Mouse (Mus musculus) hindbrain, embryonic 16.5 days (tissue): ENCODE results near the gene Gnaq. TPM values are rescaled to one million over a fixed set of nuclear protein-coding genes. Genes with fewer than 3 reads are reported as not detected.
A peak's percentile ranks its signal among the peaks of the same experiment; 100 is the strongest.
"Not testable (repeated sequence)": the region's sequence is repeated elsewhere in the genome, so short reads cannot be mapped to it uniquely, and the experiment has no call there.

Experiments used
- ATAC-seq: fragments of 200-750 bp; cut with Nextera tagmentation; 2 replicates; pipeline ENCODE4 v1.8.0; 2017; ENCODE audit warnings: moderate TSS enrichment, moderate library complexity
- H3K27ac ChIP-seq: fragments of 300-500 bp; sonication (generic); 2 replicates; pipeline ENCODE4 v1.5.1; 2014; ENCODE audit warnings: low read depth, mild to moderate bottlenecking, control low read depth, low read length, moderate library complexity
- H3K27me3 ChIP-seq: fragments of 300-500 bp; sonication (generic); replicated peaks from 2 replicates; pipeline ENCODE4 v1.6.1; 2014; ENCODE audit warnings: low read length; ENCODE audit not compliant: control insufficient read depth, insufficient read depth
- H3K36me3 ChIP-seq: fragments of 300-500 bp; sonication (generic); 2 replicates; pipeline ENCODE4 v1.6.1; 2014; ENCODE audit warnings: mild to moderate bottlenecking, low read length, moderate library complexity, mixed read lengths; ENCODE audit not compliant: control insufficient read depth, insufficient read depth
- H3K4me1 ChIP-seq: fragments of 300-500 bp; sonication (generic); 2 replicates; pipeline ENCODE4 v1.6.1; 2014; ENCODE audit warnings: low read depth, low read length; ENCODE audit not compliant: control insufficient read depth, insufficient read depth
- H3K4me2 ChIP-seq: fragments of 300-500 bp; sonication (generic); 2 replicates; pipeline ENCODE4 v1.6.1; 2014; ENCODE audit warnings: mild to moderate bottlenecking, low read length, control low read depth, moderate library complexity
- H3K4me3 ChIP-seq: fragments of 300-500 bp; sonication (generic); 2 replicates; pipeline ENCODE4 v1.5.1; 2014; ENCODE audit warnings: mild to moderate bottlenecking, low read length, control low read depth, moderate library complexity
- H3K9ac ChIP-seq: fragments of 300-500 bp; sonication (generic); 2 replicates; pipeline ENCODE4 v1.6.1; 2014; ENCODE audit warnings: low read depth, mild to moderate bottlenecking, control low read depth, low read length, moderate library complexity
- H3K9me3 ChIP-seq: fragments of 300-500 bp; sonication (generic); 2 replicates; pipeline ENCODE4 v1.6.1; 2014; ENCODE audit warnings: mild to moderate bottlenecking, low read length, moderate library complexity; ENCODE audit not compliant: control insufficient read depth
- WGBS: fragments of 180-500 bp; shearing (Covaris S2); extraction: QIAGEN DNeasy Blood & Tissue Kit; methylation state at CpG from one replicate; pipeline ENCODE4 v1.1.7; 2014; 5-methylcytosine and 5-hydroxymethylcytosine counted together
- polyA plus RNA-seq: library from polyadenylated mRNA; unstranded; fragments of >200 nt; fragmentation: Nextera tagmentation; extraction: Ambion mirVana; gene quantifications from 2 replicates; pipeline ENCODE4 v1.2.1, GENCODE M21; 2015

The Gnaq gene
- polyA plus RNA-seq, 1 experiment from 2014 or later, result 104 TPM

DNA sequence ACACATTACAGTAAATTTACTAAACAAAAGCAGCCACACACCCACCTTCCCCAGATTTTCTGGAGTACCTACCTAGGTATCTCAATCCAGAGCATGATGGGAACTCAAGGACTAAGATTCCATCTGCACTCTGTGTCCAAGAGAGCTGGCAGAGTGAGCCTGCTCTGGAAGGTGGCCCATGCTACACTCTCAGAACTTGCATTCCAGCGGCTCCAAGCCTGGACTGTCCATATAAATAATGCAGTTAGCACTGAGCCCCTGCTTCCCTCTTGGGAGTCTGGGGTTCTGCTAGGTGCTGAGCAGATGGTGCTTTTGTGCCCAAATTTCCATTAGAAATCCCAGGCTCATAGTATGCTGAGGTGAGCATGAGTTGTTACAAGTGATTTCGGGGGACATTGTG lies 28.1 kb downstream of the Gnaq start:
- ATAC-seq, result peak; percentile 40
- 72% methylated on average over 2 of the region's 2 CpGs for WGBS
- H3K36me3 ChIP-seq, result no peaks in the 10 kb centered on the region; the same call in 1 of the 2 replicates
- H3K27me3 ChIP-seq, result no peaks in the 10 kb centered on the region
- H3K4me3 ChIP-seq, result no peak overlapping the region
- no peak overlapping the region for H3K27ac ChIP-seq
- no peak overlapping the region for H3K9ac ChIP-seq
- peaks cover 9% of the 10 kb centered on the region for H3K4me1 ChIP-seq
- no peak overlapping the region for H3K4me2 ChIP-seq
- no peaks in the 10 kb centered on the region for H3K9me3 ChIP-seq

DNA sequence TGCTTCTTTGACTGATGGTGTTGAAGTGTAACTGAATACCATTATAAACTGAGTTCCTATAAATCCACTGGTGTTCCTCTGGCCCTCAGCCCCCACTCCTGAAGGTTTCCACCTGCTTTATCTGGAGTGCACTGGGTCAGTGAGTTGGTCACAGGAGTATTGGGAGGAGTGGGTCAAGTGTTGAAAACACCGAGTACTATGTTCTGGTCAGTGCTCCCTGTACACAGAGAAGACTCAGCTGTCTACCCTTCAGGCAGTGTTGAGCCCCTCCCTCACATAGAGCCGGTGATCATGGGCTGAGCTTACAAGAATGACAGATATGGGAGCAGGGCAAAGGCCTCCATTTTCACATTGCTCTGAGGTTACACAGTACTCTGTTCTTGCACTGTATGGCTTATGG lies 28.6 kb downstream of the Gnaq start:
- Histone ChIP-seq H3K36me3 (no peaks in the 10 kb centered on the region; the same call in 1 of the 2 replicates), H3K9ac (no peak overlapping the region), H3K9me3 (no peaks in the 10 kb centered on the region), H3K27ac (no peak overlapping the region), H3K27me3 (no peaks in the 10 kb centered on the region), H3K4me2 (no peak overlapping the region), H3K4me1 (peaks cover 9% of the 10 kb centered on the region), H3K4me3 (no peak overlapping the region)
- 88% methylated on average over 2 of the region's 2 CpGs for WGBS
- ATAC-seq, result peak; percentile 47; the same call in 1 of the 2 replicates

DNA sequence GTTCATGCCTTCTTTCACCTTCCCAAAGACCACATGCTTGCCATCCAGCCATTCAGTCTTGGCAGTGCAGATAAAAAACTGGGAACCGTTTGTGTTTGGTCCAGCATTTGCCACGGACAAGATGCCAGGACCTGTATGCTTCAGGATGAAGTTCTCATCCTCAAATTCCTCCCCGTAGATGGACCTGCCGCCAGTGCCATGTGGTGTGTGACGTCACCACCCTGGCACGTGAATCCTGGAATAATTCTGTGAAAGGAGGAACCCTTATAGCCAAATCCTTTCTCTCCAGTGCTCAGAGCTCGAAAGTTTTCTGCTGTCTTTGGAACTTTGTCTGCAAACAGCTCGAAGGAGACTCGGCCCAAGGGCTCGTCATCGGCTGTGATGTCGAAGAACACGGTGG lies 31.8 kb downstream of the Gnaq start:
- H3K4me3 ChIP-seq, H3K36me3 ChIP-seq, H3K27ac ChIP-seq, H3K27me3 ChIP-seq, H3K9ac ChIP-seq, H3K9me3 ChIP-seq, H3K4me2 ChIP-seq, ATAC-seq: not testable (repeated sequence)
- H3K4me1 ChIP-seq, result peaks cover 26% of the 10 kb centered on the region
- 91% methylated on average over 13 of the region's 13 CpGs for WGBS

DNA sequence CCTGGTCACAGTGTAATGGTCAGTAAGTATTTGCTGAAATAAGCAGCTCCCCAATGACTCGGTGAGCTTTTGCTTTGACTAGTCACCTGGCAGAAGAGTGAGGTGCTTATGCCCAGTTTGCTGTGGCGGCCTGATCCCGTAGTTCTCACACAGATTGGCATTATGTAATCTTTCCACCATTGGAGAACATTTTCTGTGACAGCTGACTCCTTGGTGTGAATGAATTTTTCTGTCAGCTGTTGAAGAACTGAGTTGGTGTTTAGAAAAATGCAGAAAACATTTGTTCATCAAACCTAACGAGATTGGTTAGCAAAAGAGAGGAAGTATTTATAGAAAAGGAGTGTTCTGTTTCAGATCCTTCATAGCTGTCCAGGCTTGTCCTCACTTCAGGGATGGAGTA lies 34.6 kb downstream of the Gnaq start:
- Histone ChIP-seq H3K9me3 (no peaks in the 10 kb centered on the region), H3K36me3 (no peaks in the 10 kb centered on the region; the same call in 1 of the 2 replicates), H3K27ac (no peak overlapping the region), H3K4me2 (no peak overlapping the region), H3K27me3 (no peaks in the 10 kb centered on the region), H3K4me3 (no peak overlapping the region), H3K9ac (no peak overlapping the region), H3K4me1 (peaks cover 17% of the 10 kb centered on the region)
- ATAC-seq, result 0 out of 2 replicates have a peak, but pooled peaks have one; percentile 12
- 64% methylated on average over 4 of the region's 4 CpGs for WGBS

DNA sequence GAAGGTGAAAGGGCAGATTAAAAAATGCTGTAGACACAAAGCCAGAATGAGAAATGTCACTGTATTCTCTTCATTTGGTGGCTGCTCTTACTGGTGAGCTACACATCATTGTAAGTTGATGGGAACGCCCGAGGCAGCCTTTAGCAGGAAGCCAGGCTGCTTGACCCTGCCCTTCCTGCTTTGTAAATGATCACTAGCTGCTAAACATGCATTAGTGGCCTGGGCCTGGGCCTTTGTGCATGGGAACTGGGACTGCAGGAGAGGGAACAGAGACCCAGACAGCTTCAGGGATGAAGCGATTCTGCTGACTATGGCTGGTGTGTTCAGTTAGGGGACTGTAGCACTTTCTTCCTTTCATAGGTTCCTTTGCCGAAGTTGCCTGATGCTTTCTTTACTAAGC lies 35.6 kb downstream of the Gnaq start:
- no peaks in the 10 kb centered on the region for H3K9me3 ChIP-seq
- H3K9ac ChIP-seq, result no peak overlapping the region
- peak; percentile 56 for ATAC-seq
- no peak overlapping the region for H3K4me2 ChIP-seq
- no peak overlapping the region for H3K4me3 ChIP-seq
- peaks cover 21% of the 10 kb centered on the region for H3K4me1 ChIP-seq
- no peaks in the 10 kb centered on the region; the same call in 1 of the 2 replicates for H3K36me3 ChIP-seq
- H3K27ac ChIP-seq, result peak overlapping the region; percentile 26
- no peaks in the 10 kb centered on the region for H3K27me3 ChIP-seq
- 11% methylated on average over 4 of the region's 4 CpGs for WGBS

DNA sequence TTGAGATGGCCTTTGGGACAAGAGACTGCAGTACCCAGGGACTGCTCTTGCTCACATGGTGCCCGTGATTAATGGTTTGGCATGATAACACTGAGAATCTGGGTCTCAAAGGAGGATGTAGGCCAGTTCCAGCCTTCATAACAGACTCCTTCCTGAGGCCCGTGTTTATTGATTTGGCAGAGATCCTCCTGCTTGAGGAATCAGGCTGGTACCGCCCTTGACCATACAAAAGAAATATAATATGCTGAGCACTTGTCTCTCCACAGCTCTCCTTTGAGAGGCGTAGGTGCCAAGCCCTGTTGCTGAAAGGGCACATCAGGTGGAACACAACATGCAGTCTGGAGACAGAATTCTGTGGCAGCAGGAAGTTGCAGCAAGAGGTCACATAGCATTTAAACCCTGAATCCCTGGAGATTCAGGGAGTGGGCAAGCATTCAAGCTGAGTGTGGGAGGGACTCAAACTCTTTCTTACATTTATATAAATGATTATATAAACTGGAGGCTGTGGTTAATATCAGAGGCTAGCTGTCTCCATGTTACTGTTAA lies 36.1 kb downstream of the Gnaq start:
- H3K9me3 ChIP-seq, result no peaks in the 10 kb centered on the region
- 13% methylated on average over 4 of the region's 4 CpGs for WGBS
- H3K9ac ChIP-seq, result no peak overlapping the region
- H3K27ac ChIP-seq, result peak overlapping the region; percentile 26
- no peak overlapping the region for H3K4me2 ChIP-seq
- peak; percentile 46; the same call in 1 of the 2 replicates for ATAC-seq
- H3K27me3 ChIP-seq, result no peaks in the 10 kb centered on the region
- no peaks in the 10 kb centered on the region; the same call in 1 of the 2 replicates for H3K36me3 ChIP-seq
- H3K4me3 ChIP-seq, result no peak overlapping the region
- H3K4me1 ChIP-seq, result peaks cover 24% of the 10 kb centered on the region

DNA sequence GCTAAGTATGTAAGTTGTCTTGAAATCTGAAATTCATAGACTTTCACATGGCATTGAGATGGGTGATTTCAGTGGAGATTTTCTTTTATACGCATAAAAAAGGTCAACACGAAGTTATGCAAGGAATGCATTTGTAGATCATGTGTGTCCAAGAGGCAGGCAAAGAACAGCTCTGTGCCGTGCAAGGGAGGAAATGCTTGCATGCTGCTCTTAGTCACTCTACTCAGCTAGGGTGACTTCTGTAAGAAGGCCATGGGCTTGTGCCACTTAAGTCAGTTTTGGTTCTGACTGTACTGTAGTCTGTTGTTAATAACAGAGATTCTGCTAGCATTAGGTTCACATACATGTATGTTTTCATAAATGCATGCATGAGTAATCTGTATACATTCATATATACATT lies 38.1 kb downstream of the Gnaq start:
- no peak overlapping the region for H3K9ac ChIP-seq
- ATAC-seq, result no peak
- H3K36me3 ChIP-seq, result no peaks in the 10 kb centered on the region
- no peaks in the 10 kb centered on the region for H3K27me3 ChIP-seq
- H3K4me2 ChIP-seq, result no peak overlapping the region
- no peak overlapping the region for H3K27ac ChIP-seq
- 72% methylated on average over 3 of the region's 3 CpGs for WGBS
- H3K4me1 ChIP-seq, result peaks cover 26% of the 10 kb centered on the region
- H3K4me3 ChIP-seq, result no peak overlapping the region
- no peaks in the 10 kb centered on the region for H3K9me3 ChIP-seq

DNA sequence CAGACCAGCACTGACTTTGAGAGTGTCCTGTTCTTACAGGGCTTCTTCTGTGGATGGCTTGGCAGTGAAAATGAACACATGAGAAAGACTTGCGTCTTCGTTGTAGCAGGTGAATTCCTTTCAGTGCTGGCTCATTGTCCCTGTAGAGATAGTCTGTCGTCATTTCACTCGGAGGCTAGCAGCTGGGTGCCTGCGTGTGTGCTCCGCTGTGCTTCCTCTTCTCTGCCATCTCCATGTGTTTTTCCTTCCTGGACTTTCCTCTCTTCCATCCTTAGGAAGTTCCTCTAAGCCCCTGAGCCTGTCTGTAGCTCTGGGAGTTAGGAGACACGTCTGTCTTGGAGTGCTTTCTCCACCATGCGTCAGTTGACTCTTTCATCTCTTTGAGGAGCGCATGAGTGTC lies 41.1 kb downstream of the Gnaq start:
- no peak overlapping the region for H3K4me2 ChIP-seq
- WGBS, result 43% methylated on average over 9 of the region's 9 CpGs
- H3K4me3 ChIP-seq, result no peak overlapping the region
- no peak for ATAC-seq
- peak overlapping the region; percentile 48; the same call in 1 of the 2 replicates for H3K27ac ChIP-seq
- H3K9ac ChIP-seq, result no peak overlapping the region
- no peaks in the 10 kb centered on the region for H3K9me3 ChIP-seq
- no peaks in the 10 kb centered on the region for H3K27me3 ChIP-seq
- no peaks in the 10 kb centered on the region for H3K36me3 ChIP-seq
- peaks cover 16% of the 10 kb centered on the region for H3K4me1 ChIP-seq

DNA sequence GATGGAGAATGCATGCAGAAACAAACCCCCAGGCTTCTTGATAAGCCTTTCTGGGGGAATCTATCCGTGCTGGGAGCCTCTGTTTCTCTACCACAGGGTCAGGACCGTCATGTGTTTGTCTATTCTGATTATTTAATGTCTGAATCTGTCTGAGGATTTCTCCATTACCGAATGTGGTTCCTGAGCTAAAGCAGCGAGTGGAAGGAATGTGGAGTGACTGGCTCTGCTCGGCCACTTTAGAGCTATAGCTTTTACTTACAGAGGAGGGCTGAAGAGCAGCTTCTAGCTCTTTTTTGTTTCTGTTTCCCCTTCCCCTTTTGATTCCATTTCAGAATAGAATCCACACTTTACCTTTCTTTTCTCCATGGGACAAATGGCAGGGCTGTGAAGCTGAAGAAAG lies 43.8 kb downstream of the Gnaq start:
- Histone ChIP-seq H3K4me2 (no peak overlapping the region), H3K36me3 (no peaks in the 10 kb centered on the region), H3K4me3 (no peak overlapping the region), H3K4me1 (peaks cover 12% of the 10 kb centered on the region), H3K9ac (no peak overlapping the region), H3K27me3 (no peaks in the 10 kb centered on the region), H3K9me3 (no peaks in the 10 kb centered on the region), H3K27ac (no peak overlapping the region)
- 67% methylated on average over 5 of the region's 5 CpGs for WGBS
- ATAC-seq, result no peak
